Mouse (Mus musculus) cerebellum, adult 18-20 months (tissue): ENCODE measurements around the gene Klb.

ENCODE experiments used
- DNase-seq, 2 experiments: peaks; one replicate each; pipeline ENCODE4 v3.0.0; 2021

Klb gene

GRCm38 (mm10) chr5:65385704-65386103 lies 37.6 kb downstream of the Klb start:
- DNase-seq: no peak

GRCm38 (mm10) chr5:65387008-65387867 lies 39.1 kb downstream of the Klb start:
- DNase-seq: no peak

GRCm38 (mm10) chr5:65390648-65391644 lies 42.8 kb downstream of the Klb start, which contains the start of the genes Rpl9 and Lias:
Gene Rpl9 (minus strand): TSS chr5:65391444.
Gene Lias (plus strand): TSS chr5:65391497.
- peak; percentile 95 to 100 for DNase-seq

- DNase-seq: no peak
Measured at GRCm38 (mm10) chr5:65391753-65392152, 43.6 kb downstream of the Klb start.

- no peak for DNase-seq
Measured at GRCm38 (mm10) chr5:65394425-65394824, 46.3 kb downstream of the Klb start.

- DNase-seq: peak; percentile 85 to 89
Measured at GRCm38 (mm10) chr5:65401251-65401994, 53.3 kb downstream of the Klb start.

- no peak for DNase-seq
Measured at GRCm38 (mm10) chr5:65407989-65408388, 59.9 kb downstream of the Klb start.

- no peak for DNase-seq
Measured at GRCm38 (mm10) chr5:65415653-65416458, 67.7 kb downstream of the Klb start.

GRCm38 (mm10) chr5:65419136-65419535 lies 71.0 kb downstream of the Klb start:
- no peak for DNase-seq

GRCm38 (mm10) chr5:65420822-65421221 lies 72.7 kb downstream of the Klb start:
- DNase-seq: no peak

- DNase-seq: no peak
Measured at GRCm38 (mm10) chr5:65422803-65423202, 74.7 kb downstream of the Klb start.

- DNase-seq: no peak
Measured at GRCm38 (mm10) chr5:65424215-65424614, 76.1 kb downstream of the Klb start.

GRCm38 (mm10) chr5:65425251-65425650 lies 77.1 kb downstream of the Klb start:
- DNase-seq: no peak

- no peak for DNase-seq
Measured at GRCm38 (mm10) chr5:65428321-65428720, 80.2 kb downstream of the Klb start.

GRCm38 (mm10) chr5:65429441-65429840 lies 81.3 kb downstream of the Klb start:
- no peak for DNase-seq
